Mouse (Mus musculus): Measurements from ENCODE around the gene Rgl1.

DNA sequence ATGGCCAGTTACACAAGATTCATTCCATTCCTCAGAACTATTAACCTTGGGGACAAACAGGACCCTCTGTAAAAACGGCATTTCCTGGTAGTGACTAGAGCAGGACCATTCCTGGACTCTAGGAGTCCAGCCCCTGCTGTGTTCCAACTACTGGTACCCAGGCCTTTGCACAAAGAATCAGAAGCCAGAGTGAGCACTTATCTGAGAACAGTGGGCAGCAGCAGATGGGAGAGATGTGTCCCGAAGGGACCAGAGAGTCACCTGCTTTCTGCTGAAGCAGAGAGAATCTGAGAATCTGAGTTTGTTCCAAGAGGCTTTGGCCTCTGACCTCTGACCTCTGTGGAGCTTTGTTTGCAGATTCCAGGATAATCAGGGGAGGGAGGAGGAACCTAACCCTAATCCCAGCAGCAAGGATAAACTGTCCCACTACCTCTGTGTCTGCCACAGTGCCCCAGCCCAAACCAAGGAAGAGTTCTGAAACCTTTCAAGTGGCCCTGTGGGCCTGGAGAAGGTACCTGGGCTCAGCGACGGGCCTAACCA lies 22.0 kb upstream of the Rgl1 start:
- TF ChIP-seq CTCF (IDR thresholded peaks at IDR 0.05) (no peak), EP300 (IDR thresholded peaks at IDR 0.05) (no peak)
